Mouse (Mus musculus) embryonic facial prominence, embryonic 14.5 days (tissue): ENCODE data around the gene Slc35e2. TPM values are rescaled to one million over a fixed set of nuclear protein-coding genes. Genes with fewer than 3 reads are reported as not detected.

ENCODE experiments used
- ATAC-seq: fragments of 200-750 bp; cut with Nextera tagmentation; 2 replicates; pipeline ENCODE4 v1.8.0; 2017; ENCODE audit warnings: low read depth, moderate number of reproducible peaks, moderate TSS enrichment
- DNase-seq: peaks from one replicate; pipeline ENCODE4 v3.0.0-alpha.2; 2015; ENCODE audit warnings: low spot score
- H3K27ac ChIP-seq: fragments of 300-500 bp; sonication (generic); replicated peaks from 2 replicates; pipeline ENCODE4 v1.5.1; 2014; ENCODE audit warnings: low read depth, mild to moderate bottlenecking, low read length, moderate library complexity
- H3K27me3 ChIP-seq: fragments of 300-500 bp; sonication (generic); replicated peaks from 2 replicates; pipeline ENCODE4 v1.6.1; 2014; ENCODE audit warnings: low read length; ENCODE audit not compliant: control insufficient read depth, insufficient read depth
- H3K36me3 ChIP-seq: fragments of 300-500 bp; sonication (generic); 2 replicates; pipeline ENCODE4 v1.6.1; 2014; ENCODE audit warnings: low read length, mixed read lengths; ENCODE audit not compliant: control insufficient read depth, insufficient read depth
- H3K4me1 ChIP-seq: fragments of 300-500 bp; sonication (generic); 2 replicates; pipeline ENCODE4 v1.6.1; 2014; ENCODE audit warnings: antibody characterized with exemption, low read length; ENCODE audit not compliant: control insufficient read depth, insufficient read depth
- H3K4me2 ChIP-seq: fragments of 300-500 bp; sonication (generic); 2 replicates; pipeline ENCODE4 v1.6.1; 2014; ENCODE audit warnings: low read depth, mild to moderate bottlenecking, low read length, moderate library complexity, mixed read lengths
- H3K4me3 ChIP-seq: fragments of 300-500 bp; sonication (generic); 2 replicates; pipeline ENCODE4 v1.5.1; 2014; ENCODE audit warnings: low read depth, mild to moderate bottlenecking, low read length
- H3K9ac ChIP-seq: fragments of 300-500 bp; sonication (generic); 2 replicates; pipeline ENCODE4 v1.6.1; 2014; ENCODE audit warnings: low read depth, mild to moderate bottlenecking, low read length, moderate library complexity, mixed read lengths
- H3K9me3 ChIP-seq: fragments of 300-500 bp; sonication (generic); 2 replicates; pipeline ENCODE4 v1.6.1; 2016; ENCODE audit warnings: low read length; ENCODE audit not compliant: control insufficient read depth
- WGBS: fragments of 180-500 bp; shearing (Covaris S2); extraction: QIAGEN DNeasy Blood & Tissue Kit; methylation state at CpG from one replicate; pipeline ENCODE4 v1.1.7; 2014; 5-methylcytosine and 5-hydroxymethylcytosine counted together
- polyA plus RNA-seq: library from polyadenylated mRNA; unstranded; fragments of >200 nt; fragmentation: Nextera tagmentation; extraction: Ambion mirVana; gene quantifications from 2 replicates; pipeline ENCODE4 v1.2.1, GENCODE M21; 2014

Gene Slc35e2
- polyA plus RNA-seq, 1 experiment from 2014 or later: 9.2 TPM

DNA sequence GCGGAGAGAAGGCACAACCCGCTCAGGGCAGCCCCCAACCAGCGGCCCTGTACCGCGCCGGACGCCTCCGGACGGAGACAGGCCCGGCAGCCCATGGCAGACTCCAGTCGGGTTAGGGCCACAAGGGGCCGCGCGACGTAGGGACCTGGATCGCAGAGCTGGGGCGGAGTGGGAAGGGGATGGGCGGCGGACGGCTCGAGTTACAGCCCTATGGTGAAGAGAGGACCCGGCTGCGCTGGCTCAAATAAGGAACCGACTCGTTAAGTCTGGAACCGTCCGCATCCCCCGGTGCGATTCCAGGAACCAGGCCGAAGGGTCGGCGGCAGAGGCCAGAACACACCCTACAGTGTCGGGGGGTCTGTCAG, 51.9 kb downstream of the Slc35e2 start, which contains the start of gene Mmp23:
Gene Mmp23 (minus strand): TSS at position 299 of the 365 bp plus-strand sequence.
- DNase-seq: peak; percentile 81
- Histone ChIP-seq H3K9ac (peak within 1 kb of the TSS; percentile 58), H3K4me2 (peak within 1 kb of the TSS; percentile 70), H3K27me3 (peaks cover 33% of the 10 kb centered on the region), H3K27ac (no peak within 1 kb of the TSS), H3K9me3 (no peaks in the 10 kb centered on the region), H3K36me3 (peaks cover 56% of the 10 kb centered on the region), H3K4me1 (peaks cover 20% of the 10 kb centered on the region), H3K4me3 (peak within 1 kb of the TSS; percentile 44)
- WGBS: 0% methylated on average over 19 of the region's 33 CpGs
- ATAC-seq: peak; percentile 81

DNA sequence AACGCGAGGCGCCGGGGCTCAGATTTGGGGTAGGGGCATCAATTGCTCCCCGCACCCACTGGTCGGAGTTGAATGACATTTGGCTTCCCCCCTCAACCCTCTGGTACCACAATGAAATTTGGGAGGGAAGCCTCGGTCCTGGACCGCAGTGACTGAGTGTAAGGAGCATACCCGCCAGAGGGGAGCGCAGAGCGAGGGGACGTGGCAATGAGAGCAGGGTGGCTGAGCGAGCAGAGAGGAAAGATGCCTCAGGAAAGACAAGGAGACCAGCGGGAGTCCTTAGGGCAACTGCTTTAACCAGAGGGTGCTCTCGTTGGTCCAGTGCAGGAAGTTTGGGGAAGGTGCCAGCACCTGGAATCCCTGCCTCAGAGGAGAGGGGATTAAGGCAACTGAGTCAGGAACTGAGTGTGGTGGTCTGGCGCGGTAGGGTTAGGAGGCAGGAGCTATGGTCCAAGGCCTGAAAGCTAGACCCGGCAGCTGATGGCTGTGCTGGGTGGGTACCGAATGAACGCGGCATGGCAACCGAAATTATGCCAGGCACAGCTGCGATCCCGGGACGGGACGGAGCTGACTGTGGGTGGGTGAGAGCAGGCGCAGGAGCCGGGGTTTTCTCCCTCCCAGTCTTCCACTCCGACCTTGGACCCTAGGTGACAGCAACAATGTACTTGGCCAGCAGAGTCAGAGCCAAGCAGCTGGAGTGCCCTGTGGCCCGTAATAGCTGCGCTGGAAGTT, 52.4 kb downstream of the Slc35e2 start:
- peaks cover 20% of the 10 kb centered on the region for H3K4me1 ChIP-seq
- no peak overlapping the region for H3K27ac ChIP-seq
- peak overlapping the region; percentile 70 for H3K4me2 ChIP-seq
- peak overlapping the region; percentile 58 for H3K9ac ChIP-seq
- under 1% methylated on average over 31 of the region's 31 CpGs for WGBS
- peaks cover 33% of the 10 kb centered on the region for H3K27me3 ChIP-seq
- peak overlapping the region; percentile 44 for H3K4me3 ChIP-seq
- peaks cover 56% of the 10 kb centered on the region for H3K36me3 ChIP-seq
- H3K9me3 ChIP-seq: no peaks in the 10 kb centered on the region
- ATAC-seq (peak; percentile 55), DNase-seq (peak; percentile 59)

DNA sequence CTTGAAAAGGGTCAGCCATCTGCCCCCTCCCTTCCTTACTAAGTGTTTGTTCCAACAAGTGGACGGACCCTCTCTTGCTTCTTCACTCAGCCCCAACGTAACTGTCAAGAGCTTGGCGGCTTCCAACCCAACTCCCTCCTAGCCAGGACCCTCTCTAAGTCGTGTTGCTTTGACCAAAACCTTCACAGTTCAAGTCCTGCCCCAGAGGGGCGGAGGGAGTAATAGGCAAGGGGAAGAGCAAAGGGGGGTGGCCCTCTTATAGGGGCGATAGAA, 52.9 kb downstream of the Slc35e2 start:
- H3K4me3 ChIP-seq: peak overlapping the region; percentile 44
- peaks cover 56% of the 10 kb centered on the region for H3K36me3 ChIP-seq

DNA sequence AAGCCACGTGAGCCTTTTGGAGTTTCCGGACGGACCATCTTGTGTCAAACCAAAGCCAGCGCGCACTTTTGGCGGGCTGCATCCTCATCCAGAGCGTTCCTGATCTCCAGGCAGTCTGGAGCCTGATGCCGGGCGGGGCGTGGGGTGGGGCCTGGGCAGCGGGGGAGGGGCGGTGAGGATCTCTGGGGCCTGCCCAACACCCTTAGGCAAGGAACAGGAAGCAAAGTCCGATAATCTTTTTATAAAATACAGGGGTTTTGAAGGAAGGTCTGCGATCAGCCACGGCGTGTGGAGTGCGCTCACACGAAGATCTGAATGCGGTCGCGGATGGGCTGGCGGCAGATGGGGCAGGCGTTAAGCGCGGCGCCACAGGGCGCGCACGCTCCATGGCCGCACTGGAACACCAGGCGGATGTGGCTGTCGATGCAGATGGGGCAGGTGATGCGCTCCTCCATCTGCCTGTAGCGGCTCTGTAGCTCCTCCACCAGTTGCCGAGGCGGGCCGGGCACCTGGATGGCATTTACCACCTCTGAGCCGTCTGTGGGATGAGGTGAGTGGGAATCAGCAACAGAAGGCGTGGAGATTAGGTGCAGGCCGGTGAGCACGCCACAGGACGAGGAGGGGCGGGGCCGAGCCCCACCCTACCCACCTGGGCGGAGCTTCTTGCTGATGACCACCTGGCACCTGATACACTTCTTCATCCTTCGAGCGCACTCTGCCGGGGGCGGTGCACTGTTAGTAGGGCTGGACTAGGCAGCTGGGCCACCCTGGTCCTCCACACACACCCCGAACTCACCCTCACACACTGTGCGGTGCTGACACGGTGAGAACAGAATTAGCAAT, 53.5 kb downstream of the Slc35e2 start:
- Histone ChIP-seq H3K27ac (no peak overlapping the region), H3K4me3 (peak overlapping the region; percentile 44), H3K27me3 (peaks cover 33% of the 10 kb centered on the region), H3K4me1 (peaks cover 20% of the 10 kb centered on the region), H3K4me2 (peak overlapping the region; percentile 70), H3K36me3 (peaks cover 54% of the 10 kb centered on the region), H3K9ac (peak overlapping the region; percentile 47), H3K9me3 (no peaks in the 10 kb centered on the region)
- DNase-seq (peak; percentile 71), ATAC-seq (peak; percentile 41)
- WGBS: under 1% methylated on average over 38 of the region's 52 CpGs

More for the DNA sequence above, 52.9 kb downstream of the Slc35e2 start:
- Histone ChIP-seq H3K4me2 (peak overlapping the region; percentile 70), H3K9ac (peak overlapping the region; percentile 47), H3K27me3 (peaks cover 33% of the 10 kb centered on the region), H3K27ac (no peak overlapping the region), H3K9me3 (no peaks in the 10 kb centered on the region), H3K4me1 (peaks cover 20% of the 10 kb centered on the region)
- no peak for DNase-seq
- ATAC-seq: no peak
- WGBS: 2% methylated on average over 6 of the region's 6 CpGs

DNA sequence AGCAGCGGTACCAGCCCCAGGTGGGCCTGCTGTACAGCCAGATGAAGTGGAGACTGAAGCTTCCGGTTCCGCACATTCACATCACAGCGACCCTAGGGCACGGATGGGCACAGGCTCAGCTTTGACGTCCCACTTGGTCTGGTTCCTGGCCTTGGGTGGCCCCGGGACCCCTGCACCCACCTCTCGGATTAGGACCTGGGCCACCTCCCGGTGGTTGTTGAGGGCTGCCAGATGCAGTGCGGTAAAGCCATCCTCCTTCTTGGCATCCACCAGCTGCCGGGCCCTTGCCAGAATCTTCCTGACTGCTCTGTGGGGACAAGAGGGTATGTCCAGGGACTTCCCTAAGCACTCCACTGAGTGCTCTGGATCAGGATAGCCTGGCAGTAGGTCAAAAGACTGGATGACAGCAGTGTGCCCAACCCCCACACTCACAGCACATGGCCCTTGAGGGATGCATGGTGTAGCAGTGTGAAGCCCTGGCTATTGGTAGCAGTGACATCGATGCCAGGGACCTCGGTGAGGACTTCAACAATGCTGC, 55.1 kb downstream of the Slc35e2 start:
- peaks cover 20% of the 10 kb centered on the region for H3K4me1 ChIP-seq
- no peak overlapping the region for H3K4me2 ChIP-seq
- no peak overlapping the region for H3K27ac ChIP-seq
- 90% methylated on average over 13 of the region's 13 CpGs for WGBS
- H3K27me3 ChIP-seq: peaks cover 33% of the 10 kb centered on the region
- no peak overlapping the region for H3K9ac ChIP-seq
- no peak overlapping the region for H3K4me3 ChIP-seq
- DNase-seq (no peak), ATAC-seq (no peak)
- H3K9me3 ChIP-seq: no peaks in the 10 kb centered on the region
- H3K36me3 ChIP-seq: peaks cover 43% of the 10 kb centered on the region

DNA sequence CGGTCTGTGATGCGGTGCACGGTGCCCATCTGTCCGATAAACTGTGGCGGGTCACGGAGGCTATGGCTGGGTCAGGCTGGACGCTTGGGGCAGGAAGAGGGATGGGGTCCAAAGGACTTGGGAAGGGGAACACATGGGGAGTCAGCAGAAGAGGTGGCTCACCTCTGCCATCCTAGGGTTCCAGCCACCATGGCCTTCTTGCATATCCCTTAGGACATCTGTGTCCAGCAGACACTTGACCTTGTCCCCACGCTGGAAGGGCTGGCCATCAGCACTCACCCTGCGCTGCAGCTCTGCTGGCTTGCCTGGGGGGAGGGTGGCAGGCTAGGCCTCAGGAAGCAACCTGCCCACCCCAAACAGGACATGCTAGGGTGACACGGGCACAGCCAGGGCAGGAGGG, 57.7 kb downstream of the Slc35e2 start:
- Histone ChIP-seq H3K27ac (no peak overlapping the region), H3K9ac (no peak overlapping the region), H3K27me3 (peaks cover 15% of the 10 kb centered on the region), H3K4me3 (no peak overlapping the region), H3K36me3 (peaks cover 38% of the 10 kb centered on the region; the same call in 1 of the 2 replicates), H3K9me3 (no peaks in the 10 kb centered on the region), H3K4me2 (no peak overlapping the region), H3K4me1 (peaks cover 11% of the 10 kb centered on the region)
- ATAC-seq (no peak), DNase-seq (no peak)
- WGBS: 96% methylated on average over 9 of the region's 10 CpGs

DNA sequence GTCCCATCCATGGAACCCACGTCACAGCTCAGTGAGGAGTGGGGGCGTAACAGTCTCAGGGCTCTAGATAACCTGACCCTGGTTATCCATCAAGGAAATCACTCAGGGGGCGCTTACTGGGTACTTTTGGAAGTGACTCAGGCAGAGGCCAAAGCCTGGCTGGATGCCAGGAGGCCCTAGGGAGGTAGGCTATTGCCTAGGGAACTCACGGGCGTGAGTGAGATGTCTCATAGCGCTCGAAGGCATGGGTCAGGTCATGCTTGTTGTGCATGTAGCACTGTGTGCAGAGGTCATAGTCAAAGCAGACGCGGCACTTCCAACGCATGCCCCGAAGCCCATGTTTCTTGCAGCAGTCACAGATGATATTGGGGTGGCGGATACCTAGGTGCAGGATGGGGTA, 59.4 kb downstream of the Slc35e2 start:
- no peak overlapping the region for H3K4me3 ChIP-seq
- H3K27me3 ChIP-seq: peaks cover under 1% of the 10 kb centered on the region; the same call in 1 of the 2 replicates
- no peaks in the 10 kb centered on the region for H3K4me1 ChIP-seq
- peaks cover 38% of the 10 kb centered on the region; the same call in 1 of the 2 replicates for H3K36me3 ChIP-seq
- no peaks in the 10 kb centered on the region for H3K9me3 ChIP-seq
- WGBS: 89% methylated on average over 12 of the region's 12 CpGs
- H3K4me2 ChIP-seq: no peak overlapping the region
- no peak for ATAC-seq
- no peak for DNase-seq
- H3K27ac ChIP-seq: no peak overlapping the region
- H3K9ac ChIP-seq: no peak overlapping the region

DNA sequence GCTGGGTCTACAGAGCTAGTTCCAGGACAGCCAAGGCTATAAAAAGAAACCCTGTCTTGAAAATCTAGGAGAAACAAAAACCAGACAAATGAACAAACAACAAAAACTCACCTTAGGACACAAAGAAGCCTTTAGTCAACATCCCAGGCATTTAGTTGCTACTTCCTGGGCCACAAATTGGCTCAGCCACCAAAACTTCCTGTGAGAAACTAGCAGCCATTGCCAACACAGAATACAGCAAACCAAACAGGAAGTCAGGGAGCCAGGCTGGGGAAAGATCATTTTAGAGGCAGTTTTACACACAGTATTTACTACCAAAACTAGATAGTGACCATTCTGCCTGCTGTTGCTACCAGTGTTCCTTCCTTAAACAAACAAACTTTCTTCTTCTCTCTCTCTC, 65.7 kb downstream of the Slc35e2 start:
- no peaks in the 10 kb centered on the region for H3K27me3 ChIP-seq
- no peak overlapping the region for H3K27ac ChIP-seq
- H3K4me1 ChIP-seq: 0 out of 2 replicates have a peak, but pooled peaks cover 5% of the 10 kb centered on the region
- no peak overlapping the region for H3K4me2 ChIP-seq
- peaks cover 3% of the 10 kb centered on the region; the same call in 1 of the 2 replicates for H3K36me3 ChIP-seq
- no peak for DNase-seq
- no peak for ATAC-seq
- 0 out of 2 replicates have a peak overlapping the region, but pooled peaks have one; percentile 25 for H3K9ac ChIP-seq
- no peak overlapping the region for H3K4me3 ChIP-seq
- H3K9me3 ChIP-seq: no peaks in the 10 kb centered on the region
